Mouse (Mus musculus): ENCODE measurements around the gene Actl7a. TPM values are rescaled to one million over a fixed set of nuclear protein-coding genes. Genes with fewer than 3 reads are reported as not detected.

Gene Actl7a
- not detected in 2 replicates for polyA plus RNA-seq (2016; fragmentation: Nextera tagmentation; extraction: Ambion mirVana)

DNA sequence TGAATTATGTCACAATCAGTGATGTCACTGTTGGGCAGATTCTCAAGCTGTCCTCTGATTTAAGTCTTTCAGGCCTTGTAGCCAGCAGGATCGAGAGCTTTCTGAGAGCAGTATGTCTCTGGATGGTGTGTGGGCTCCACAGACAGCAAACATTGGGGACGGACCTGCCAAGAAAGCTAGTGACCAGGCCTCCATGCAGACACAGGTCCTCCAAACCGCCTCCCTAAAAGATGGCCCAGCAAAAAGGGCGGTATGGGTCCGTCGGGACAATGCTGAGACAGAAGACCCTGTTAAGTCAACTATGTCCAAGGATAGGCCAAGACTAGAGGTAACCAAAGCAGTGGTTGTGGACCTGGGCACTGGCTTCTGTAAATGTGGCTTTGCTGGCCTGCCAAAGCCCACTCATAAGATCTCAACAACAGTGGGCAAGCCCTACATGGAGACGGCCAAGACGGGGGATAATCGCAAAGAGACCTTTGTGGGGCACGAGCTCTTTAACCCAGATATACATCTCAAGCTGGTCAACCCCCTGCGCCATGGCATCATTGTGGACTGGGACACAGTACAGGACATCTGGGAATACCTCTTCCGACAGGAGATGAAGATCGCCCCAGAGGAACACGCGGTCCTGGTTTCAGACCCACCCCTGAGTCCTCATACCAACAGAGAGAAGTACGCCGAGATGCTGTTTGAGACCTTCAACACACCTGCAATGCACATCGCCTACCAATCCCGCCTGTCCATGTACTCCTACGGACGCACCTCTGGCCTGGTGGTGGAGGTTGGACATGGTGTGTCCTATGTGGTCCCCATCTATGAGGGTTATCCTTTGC lies at the start of gene Actl7a:
Gene Actl7a, plus strand, starts transcription at position 51 of the 833 bp plus-strand sequence.
- no peak for ATAC-seq (ENCODE audit: insufficient number of reproducible peaks, insufficient read depth, low FRiP score, low TSS enrichment, low read depth)
- no peaks in the 10 kb centered on the region for H3K9me3 ChIP-seq
- H3K4me3 ChIP-seq (replicated peaks) = no peak within 1 kb of the TSS
- H3K4me2 ChIP-seq = no peak within 1 kb of the TSS
- H3K27ac ChIP-seq = no peak within 1 kb of the TSS
- H3K4me1 ChIP-seq (replicated peaks) = no peaks in the 10 kb centered on the region
- 95% methylated on average over 21 of the region's 21 CpGs for WGBS
- no peaks in the 10 kb centered on the region for H3K27me3 ChIP-seq
- H3K36me3 ChIP-seq = peaks cover 47% of the 10 kb centered on the region
- H3K9ac ChIP-seq (replicated peaks) = no peak within 1 kb of the TSS

DNA sequence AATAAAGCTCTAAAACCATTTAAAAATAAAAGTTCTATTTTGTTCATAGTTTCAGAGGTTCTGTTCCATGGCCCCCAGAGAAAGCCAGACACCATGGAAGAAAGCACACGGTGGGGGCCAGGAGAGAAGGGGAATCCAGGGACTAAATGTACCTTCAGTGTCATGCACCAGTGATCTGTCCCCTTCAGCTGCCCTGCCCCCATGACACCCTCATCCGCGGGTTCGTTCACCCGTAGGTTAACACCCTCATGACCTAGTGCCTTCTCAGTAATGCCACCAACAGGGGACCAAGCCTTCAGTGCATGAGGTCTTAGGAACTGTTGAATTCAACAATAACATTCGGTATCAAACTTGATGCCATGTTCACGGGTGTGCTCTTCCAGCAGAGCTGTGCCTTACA lies 46.8 kb upstream of the Actl7a start:
- H3K36me3 ChIP-seq = no peaks in the 10 kb centered on the region
- no peaks in the 10 kb centered on the region for H3K27me3 ChIP-seq
- ATAC-seq (ENCODE audit: insufficient number of reproducible peaks, insufficient read depth, low FRiP score, low TSS enrichment, low read depth) = no peak
- H3K4me2 ChIP-seq = no peak overlapping the region
- H3K4me1 ChIP-seq (replicated peaks) = no peaks in the 10 kb centered on the region
- no peak overlapping the region for H3K4me3 ChIP-seq (replicated peaks)
- H3K9ac ChIP-seq (replicated peaks) = no peak overlapping the region
- WGBS = 84% methylated on average over 7 of the region's 7 CpGs
- H3K27ac ChIP-seq = no peak overlapping the region
- H3K9me3 ChIP-seq = no peaks in the 10 kb centered on the region

DNA sequence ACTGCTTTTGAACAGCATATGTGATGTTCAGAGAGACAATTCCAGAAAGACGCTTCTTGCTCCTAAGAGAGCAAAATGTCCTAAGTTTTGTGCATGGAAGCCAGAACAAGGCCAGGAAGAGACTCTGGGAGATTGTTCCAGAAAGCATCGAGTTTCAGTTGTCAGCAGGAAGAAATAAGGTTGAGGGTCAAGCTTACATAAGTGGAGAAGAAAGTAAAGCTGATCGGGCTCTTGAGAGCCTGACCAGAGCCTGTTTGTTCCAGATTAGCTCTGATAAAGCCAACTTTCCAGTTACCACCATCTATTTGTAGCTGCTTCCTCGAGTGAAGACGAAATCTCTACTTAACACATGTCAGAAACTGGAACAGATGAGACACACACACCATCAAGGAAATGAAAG lies 44.5 kb upstream of the Actl7a start:
- H3K27ac ChIP-seq = no peak overlapping the region
- no peaks in the 10 kb centered on the region for H3K9me3 ChIP-seq
- H3K4me3 ChIP-seq (replicated peaks) = no peak overlapping the region
- H3K9ac ChIP-seq (replicated peaks) = no peak overlapping the region
- no peaks in the 10 kb centered on the region for H3K4me1 ChIP-seq (replicated peaks)
- no peaks in the 10 kb centered on the region for H3K36me3 ChIP-seq
- ATAC-seq (ENCODE audit: insufficient number of reproducible peaks, insufficient read depth, low FRiP score, low TSS enrichment, low read depth) = no peak
- H3K4me2 ChIP-seq = no peak overlapping the region
- no peaks in the 10 kb centered on the region for H3K27me3 ChIP-seq
- WGBS = 60% methylated on average over 5 of the region's 5 CpGs

DNA sequence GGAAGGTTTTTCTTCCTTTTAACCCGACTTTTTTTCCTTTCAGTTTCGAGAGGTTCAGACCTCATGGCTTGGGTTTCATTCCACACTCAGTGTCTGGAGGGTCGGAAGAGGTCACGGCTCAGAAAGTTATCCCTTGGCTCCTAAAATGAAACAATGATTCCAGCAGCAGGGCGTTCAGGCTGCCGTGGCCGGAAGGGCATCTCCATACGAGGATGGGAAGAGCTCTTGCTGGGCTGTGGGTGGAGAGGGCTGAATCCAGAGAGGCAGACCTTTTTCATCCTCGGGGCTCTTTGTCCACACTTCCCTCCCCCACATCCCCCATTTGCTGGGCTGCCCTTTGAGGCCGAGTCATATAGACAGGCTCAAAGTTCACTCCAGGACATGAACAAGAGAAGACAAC lies 41.0 kb upstream of the Actl7a start:
- H3K9ac ChIP-seq (replicated peaks) = no peak overlapping the region
- H3K9me3 ChIP-seq = no peaks in the 10 kb centered on the region
- no peak overlapping the region for H3K4me3 ChIP-seq (replicated peaks)
- H3K4me2 ChIP-seq = no peak overlapping the region
- H3K4me1 ChIP-seq (replicated peaks) = no peaks in the 10 kb centered on the region
- no peaks in the 10 kb centered on the region for H3K27me3 ChIP-seq
- no peak overlapping the region for H3K27ac ChIP-seq
- WGBS = 28% methylated on average over 10 of the region's 10 CpGs
- no peaks in the 10 kb centered on the region for H3K36me3 ChIP-seq
- no peak for ATAC-seq (ENCODE audit: insufficient number of reproducible peaks, insufficient read depth, low FRiP score, low TSS enrichment, low read depth)

DNA sequence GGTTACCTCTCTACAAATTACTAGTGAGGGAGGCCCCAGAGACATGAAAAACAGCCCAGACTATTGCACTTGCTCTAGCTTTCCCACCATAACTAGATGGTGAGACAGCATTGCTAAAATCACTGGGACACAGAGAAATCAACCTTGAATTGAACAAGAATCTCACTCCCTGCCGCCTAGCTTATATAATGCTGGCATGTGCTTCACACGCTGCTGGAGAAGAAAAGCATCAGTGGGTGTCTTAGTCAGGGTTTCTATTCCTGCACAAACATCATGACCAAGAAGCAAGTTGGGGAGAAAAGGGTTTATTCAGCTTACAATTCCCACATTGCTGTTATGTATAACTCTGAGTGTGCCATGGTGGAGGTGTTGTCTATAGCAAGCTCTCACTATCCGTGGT lies 30.1 kb upstream of the Actl7a start:
- 92% methylated on average over 3 of the region's 3 CpGs for WGBS
- Histone ChIP-seq H3K36me3 (no peaks in the 10 kb centered on the region), H3K9me3 (no peaks in the 10 kb centered on the region), H3K4me3 (replicated peaks) (no peak overlapping the region), H3K9ac (replicated peaks) (no peak overlapping the region), H3K4me1 (replicated peaks) (0 out of 2 replicates have a peak, but pooled peaks cover 3% of the 10 kb centered on the region), H3K4me2 (no peak overlapping the region), H3K27me3 (no peaks in the 10 kb centered on the region), H3K27ac (no peak overlapping the region)
- ATAC-seq (ENCODE audit: insufficient number of reproducible peaks, insufficient read depth, low FRiP score, low TSS enrichment, low read depth) = no peak

DNA sequence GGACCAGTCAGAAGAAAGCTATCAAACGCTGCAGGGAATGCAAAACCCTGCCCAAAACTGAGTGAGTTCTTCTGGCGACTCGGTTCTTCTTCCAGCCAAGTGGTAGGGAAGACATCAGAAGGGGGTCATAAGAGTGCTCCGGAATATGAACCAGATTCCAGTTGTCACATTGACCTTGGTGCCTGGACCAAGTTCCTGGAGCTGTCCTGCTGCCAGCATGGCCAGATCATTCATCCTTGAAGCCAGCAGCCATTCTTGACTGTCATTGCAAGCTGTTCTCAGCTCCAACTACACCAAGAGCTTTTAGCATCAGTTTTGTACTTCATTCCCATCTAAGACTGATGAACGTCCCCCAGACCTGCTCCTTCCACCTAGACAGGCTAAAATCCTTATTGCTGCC lies 26.4 kb upstream of the Actl7a start:
- Histone ChIP-seq H3K27me3 (no peaks in the 10 kb centered on the region), H3K4me1 (replicated peaks) (no peaks in the 10 kb centered on the region), H3K4me3 (replicated peaks) (no peak overlapping the region), H3K36me3 (no peaks in the 10 kb centered on the region), H3K27ac (no peak overlapping the region), H3K4me2 (no peak overlapping the region), H3K9me3 (no peaks in the 10 kb centered on the region), H3K9ac (replicated peaks) (no peak overlapping the region)
- 69% methylated on average over 5 of the region's 5 CpGs for WGBS
- no peak for ATAC-seq (ENCODE audit: insufficient number of reproducible peaks, insufficient read depth, low FRiP score, low TSS enrichment, low read depth)

DNA sequence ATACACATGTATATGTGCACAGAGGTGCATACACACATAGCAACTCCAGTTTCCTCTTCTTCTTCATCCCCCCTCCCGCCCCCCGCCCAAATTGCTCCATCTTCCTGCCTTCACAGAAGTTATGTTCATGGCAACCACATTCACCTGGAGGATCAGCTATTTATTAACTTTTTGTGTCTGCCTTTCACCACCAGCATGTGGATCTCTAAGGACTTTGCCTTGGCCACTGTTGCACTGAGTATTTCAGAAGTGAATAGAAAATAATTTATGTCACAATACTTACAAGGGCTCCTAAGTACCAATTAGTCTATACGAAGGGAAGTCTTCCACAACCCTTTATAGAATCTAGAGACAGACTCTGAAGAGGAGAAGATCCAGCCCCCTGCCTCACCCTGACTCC lies 25.3 kb upstream of the Actl7a start:
- Histone ChIP-seq H3K27me3 (no peaks in the 10 kb centered on the region), H3K27ac (no peak overlapping the region), H3K9ac (replicated peaks) (no peak overlapping the region), H3K4me3 (replicated peaks) (no peak overlapping the region), H3K9me3 (no peaks in the 10 kb centered on the region), H3K4me2 (no peak overlapping the region), H3K36me3 (no peaks in the 10 kb centered on the region), H3K4me1 (replicated peaks) (no peaks in the 10 kb centered on the region)
- no peak for ATAC-seq (ENCODE audit: insufficient number of reproducible peaks, insufficient read depth, low FRiP score, low TSS enrichment, low read depth)
- WGBS = 74% methylated on average over 3 of the region's 3 CpGs

DNA sequence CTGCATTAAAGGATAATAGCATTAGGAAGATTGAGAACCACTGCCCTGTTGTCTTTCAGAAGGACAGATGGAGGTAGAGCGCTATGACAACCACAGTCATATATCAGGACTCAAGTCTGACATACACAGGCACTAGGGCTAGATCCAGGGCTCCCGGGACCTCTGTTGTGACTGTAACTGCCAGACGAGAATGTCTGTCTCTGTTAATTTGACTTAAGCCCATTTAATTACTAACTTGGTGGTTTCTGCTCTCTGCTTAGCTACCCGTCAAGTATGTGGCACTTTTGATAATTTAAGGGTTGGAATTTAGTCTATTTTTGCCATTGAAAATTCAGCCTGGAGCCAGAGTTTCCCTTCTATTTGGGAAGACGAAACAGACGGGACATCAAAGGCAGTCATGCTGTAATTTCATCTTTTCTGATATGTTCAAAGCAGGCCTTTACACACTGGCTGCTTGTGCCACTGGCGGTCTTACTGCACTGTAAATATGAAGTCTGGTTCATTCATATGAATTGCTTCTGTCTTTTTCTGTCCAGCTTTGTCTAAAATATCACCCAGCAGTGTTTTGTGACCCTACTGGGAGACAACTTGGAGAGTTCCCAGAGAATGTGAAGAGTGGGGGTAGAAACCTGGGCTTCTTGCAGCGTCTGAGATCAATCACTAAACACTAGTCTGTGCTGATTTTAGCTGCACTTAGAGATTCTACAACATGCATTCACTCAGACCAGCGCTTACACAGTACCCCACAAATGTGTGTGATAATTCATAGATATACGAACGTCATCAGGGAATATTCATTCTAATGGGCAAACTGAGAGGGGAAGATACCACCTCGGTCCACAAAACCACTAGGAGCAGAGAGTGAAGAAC lies 24.4 kb upstream of the Actl7a start:
- no peaks in the 10 kb centered on the region for H3K27me3 ChIP-seq
- no peak for ATAC-seq (ENCODE audit: insufficient number of reproducible peaks, insufficient read depth, low FRiP score, low TSS enrichment, low read depth)
- H3K4me1 ChIP-seq (replicated peaks) = no peaks in the 10 kb centered on the region
- H3K36me3 ChIP-seq = no peaks in the 10 kb centered on the region
- no peak overlapping the region for H3K9ac ChIP-seq (replicated peaks)
- H3K4me2 ChIP-seq = no peak overlapping the region
- 62% methylated on average over 12 of the region's 12 CpGs for WGBS
- no peaks in the 10 kb centered on the region for H3K9me3 ChIP-seq
- no peak overlapping the region for H3K4me3 ChIP-seq (replicated peaks)
- H3K27ac ChIP-seq = no peak overlapping the region

DNA sequence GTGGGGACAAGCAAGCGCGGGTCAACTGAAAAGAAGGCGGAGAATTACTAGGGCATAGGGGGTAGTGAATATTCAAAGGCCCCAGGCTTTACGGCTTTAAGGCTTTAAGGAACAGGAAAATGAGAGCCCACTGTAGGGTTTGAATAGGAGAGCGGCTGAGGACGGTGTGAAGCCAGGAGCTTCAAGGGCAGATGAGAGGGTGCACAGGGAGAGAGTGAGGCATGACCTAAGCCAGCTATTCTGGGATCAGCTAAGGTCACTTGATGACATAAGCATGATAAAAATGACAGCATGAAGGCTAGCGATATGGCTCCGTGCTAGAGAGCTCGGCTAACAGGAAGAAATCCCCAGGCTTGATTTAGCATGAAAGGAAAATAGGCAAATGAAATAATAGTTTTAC lies 23.8 kb upstream of the Actl7a start:
- Histone ChIP-seq H3K9ac (replicated peaks) (no peak overlapping the region), H3K27me3 (no peaks in the 10 kb centered on the region), H3K27ac (no peak overlapping the region), H3K4me1 (replicated peaks) (no peaks in the 10 kb centered on the region), H3K4me3 (replicated peaks) (no peak overlapping the region), H3K9me3 (no peaks in the 10 kb centered on the region), H3K4me2 (no peak overlapping the region), H3K36me3 (no peaks in the 10 kb centered on the region)
- no peak for ATAC-seq (ENCODE audit: insufficient number of reproducible peaks, insufficient read depth, low FRiP score, low TSS enrichment, low read depth)
- 64% methylated on average over 9 of the region's 9 CpGs for WGBS

DNA sequence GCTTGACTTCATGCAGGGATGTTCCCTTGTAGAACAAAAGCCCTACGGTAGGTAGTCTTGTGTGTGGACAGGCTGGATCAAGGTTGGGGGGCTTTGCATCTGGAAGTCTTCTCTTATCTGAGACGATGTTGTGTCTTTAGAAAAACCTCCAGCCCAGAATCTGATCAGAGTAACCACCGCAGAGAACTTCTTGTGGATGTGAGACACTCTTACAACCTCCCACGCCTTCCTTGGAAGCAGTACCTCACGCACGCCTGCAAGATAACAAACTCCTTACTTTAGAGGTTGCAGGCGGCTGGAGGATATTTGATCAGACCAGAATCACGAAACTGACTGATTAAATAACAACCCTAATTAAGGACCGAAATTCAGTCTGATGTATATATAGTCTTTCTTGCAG lies 22.8 kb upstream of the Actl7a start:
- Histone ChIP-seq H3K4me3 (replicated peaks) (no peak overlapping the region), H3K9ac (replicated peaks) (no peak overlapping the region), H3K27ac (no peak overlapping the region), H3K36me3 (no peaks in the 10 kb centered on the region), H3K4me1 (replicated peaks) (no peaks in the 10 kb centered on the region), H3K9me3 (no peaks in the 10 kb centered on the region), H3K4me2 (no peak overlapping the region), H3K27me3 (no peaks in the 10 kb centered on the region)
- WGBS = 84% methylated on average over 9 of the region's 9 CpGs
- no peak for ATAC-seq (ENCODE audit: insufficient number of reproducible peaks, insufficient read depth, low FRiP score, low TSS enrichment, low read depth)

DNA sequence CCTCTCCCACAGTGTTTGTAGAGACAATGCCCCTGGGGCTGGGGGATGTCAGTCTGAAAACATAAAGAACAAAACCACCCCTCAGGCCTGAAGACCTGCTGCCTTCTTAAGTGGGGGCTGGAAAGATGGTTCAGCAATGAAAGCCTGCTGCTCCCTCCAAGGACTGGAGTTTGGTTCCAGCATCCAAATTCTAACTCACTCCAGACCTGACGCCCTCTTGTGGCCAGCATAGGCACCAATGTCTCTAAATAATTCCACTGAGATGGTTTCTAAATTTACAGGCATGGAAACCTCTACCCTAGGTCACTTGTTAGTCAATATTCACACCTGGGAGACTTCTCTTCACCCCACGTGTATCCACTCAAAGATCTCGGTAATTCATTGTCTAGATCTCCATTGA lies 21.7 kb upstream of the Actl7a start:
- Histone ChIP-seq H3K27me3 (no peaks in the 10 kb centered on the region), H3K27ac (no peak overlapping the region), H3K36me3 (no peaks in the 10 kb centered on the region), H3K9me3 (no peaks in the 10 kb centered on the region), H3K4me2 (no peak overlapping the region), H3K4me1 (replicated peaks) (no peaks in the 10 kb centered on the region), H3K4me3 (replicated peaks) (no peak overlapping the region), H3K9ac (replicated peaks) (no peak overlapping the region)
- WGBS = 28% methylated on average over 3 of the region's 3 CpGs
- no peak for ATAC-seq (ENCODE audit: insufficient number of reproducible peaks, insufficient read depth, low FRiP score, low TSS enrichment, low read depth)

All from limb, embryonic 12.5 days (tissue).